Mouse (Mus musculus) spleen, adult 2 months (tissue): ENCODE data around the gene Rpl19. TPM values are rescaled to one million over a fixed set of nuclear protein-coding genes. Genes with fewer than 3 reads are reported as not detected.

Source experiments
- DNase-seq, 2 experiments: peaks; one replicate each; pipeline versions ENCODE4 v3.0.0 to v3.0.0-alpha.2; 2012 to 2021; ENCODE audit warnings: low spot score in 2 of 2, low read depth in 1 of 2
- H3K27ac ChIP-seq: fragments of 200-500 bp; 2 replicates; pipeline ENCODE4 v1.5.1; 2012; ENCODE audit warnings: low read length, inconsistent platforms; ENCODE audit not compliant: insufficient read depth
- H3K27me3 ChIP-seq: fragments of 200-500 bp; 2 replicates; pipeline ENCODE4 v1.6.1; 2012; ENCODE audit warnings: mild to moderate bottlenecking, moderate library complexity, low read length, inconsistent platforms; ENCODE audit not compliant: control insufficient read depth, insufficient read depth
- H3K36me3 ChIP-seq: fragments of 200-500 bp; 2 replicates; pipeline ENCODE4 v1.6.1; 2012; ENCODE audit warnings: mild to moderate bottlenecking, low read length, inconsistent platforms; ENCODE audit not compliant: control insufficient read depth, insufficient read depth
- H3K4me1 ChIP-seq: fragments of 200-500 bp; 2 replicates; pipeline ENCODE4 v1.6.1; 2011; ENCODE audit warnings: inconsistent platforms; ENCODE audit not compliant: control insufficient read depth, insufficient read depth, insufficient read length
- H3K4me3 ChIP-seq: fragments of 200-500 bp; 2 replicates; pipeline ENCODE4 v1.5.1; 2011; ENCODE audit warnings: mild to moderate bottlenecking, inconsistent platforms; ENCODE audit not compliant: insufficient read depth, insufficient read length; ENCODE audit errors: extremely low read depth
- CTCF ChIP-seq: fragments of 200-500 bp; IDR thresholded peaks from 2 replicates; pipeline ENCODE4 v1.5.1; 2011; ENCODE audit warnings: mild to moderate bottlenecking, inconsistent platforms; ENCODE audit not compliant: insufficient read depth, insufficient read length, insufficient replicate concordance; ENCODE audit errors: extremely low read depth
- POLR2A ChIP-seq: fragments of 200-500 bp; IDR thresholded peaks from 2 replicates; pipeline ENCODE4 v1.6.1; 2011; ENCODE audit warnings: low read depth, low read length, inconsistent platforms
- WGBS: fragments of 180-500 bp; shearing (Covaris S2); methylation state at CpG from one replicate; pipeline ENCODE4 v1.1.7; 2018; 5-methylcytosine and 5-hydroxymethylcytosine counted together
- polyA plus RNA-seq: library from polyadenylated mRNA; depleted of rRNA; stranded (reverse); fragments of >200 nt; gene quantifications from 2 replicates; pipeline ENCODE4 v1.2.3, GENCODE M21; 2012

Gene Rpl19
- polyA plus RNA-seq, 1 experiment = 555 TPM

DNA sequence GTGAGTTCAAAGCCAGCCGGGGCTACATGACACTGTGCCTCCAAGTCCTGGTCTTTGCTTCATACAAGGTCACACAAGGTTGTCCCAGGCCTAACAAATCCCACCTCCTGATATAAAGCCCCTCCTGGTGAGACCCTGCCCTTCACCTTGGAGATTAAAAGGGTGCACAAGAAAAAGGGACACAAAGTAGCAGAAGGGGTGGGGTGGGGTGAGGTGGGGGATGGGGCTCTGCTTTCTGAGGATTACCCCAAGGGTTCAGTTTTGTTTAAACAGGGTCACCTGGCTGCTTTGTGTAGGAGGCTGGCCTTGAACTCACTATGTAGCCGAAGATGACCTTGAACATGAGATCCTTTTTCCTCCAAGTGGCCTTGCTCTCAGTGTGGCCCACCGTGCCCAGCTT is 43.0 kb upstream of the Rpl19 start:
- peaks cover 6% of the 10 kb centered on the region; the same call in 1 of the 2 replicates for H3K27me3 ChIP-seq
- H3K4me3 ChIP-seq = no peak overlapping the region
- TF ChIP-seq CTCF (no peak), POLR2A (no peak)
- no peaks in the 10 kb centered on the region for H3K36me3 ChIP-seq
- peaks cover 4% of the 10 kb centered on the region; the same call in 1 of the 2 replicates for H3K4me1 ChIP-seq
- no peak overlapping the region for H3K27ac ChIP-seq
- 88% methylated on average over 3 of the region's 3 CpGs for WGBS
- DNase-seq = no peak

DNA sequence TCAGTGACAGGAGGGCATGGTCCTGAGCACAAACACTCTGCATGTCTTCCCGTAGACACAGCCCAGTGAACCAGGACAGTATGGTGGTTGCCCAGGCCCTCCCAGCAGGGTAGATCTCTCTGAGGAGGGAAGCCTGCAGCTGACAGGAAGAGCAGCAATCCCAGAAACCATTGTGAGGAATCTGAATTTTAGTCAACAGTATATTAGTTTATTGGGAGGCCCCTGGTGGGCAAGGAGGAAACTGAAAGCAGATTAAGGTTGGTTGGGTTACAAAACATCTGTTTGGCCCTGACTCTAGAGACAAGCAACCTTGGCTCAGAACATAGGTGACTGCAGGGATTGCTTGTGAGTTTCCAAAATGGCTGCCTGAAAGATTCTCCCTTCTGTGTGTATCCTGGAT is 42.5 kb upstream of the Rpl19 start:
- no peak for DNase-seq
- 47% methylated on average over 1 of the region's 1 CpGs for WGBS
- TF ChIP-seq POLR2A (no peak), CTCF (no peak)

DNA sequence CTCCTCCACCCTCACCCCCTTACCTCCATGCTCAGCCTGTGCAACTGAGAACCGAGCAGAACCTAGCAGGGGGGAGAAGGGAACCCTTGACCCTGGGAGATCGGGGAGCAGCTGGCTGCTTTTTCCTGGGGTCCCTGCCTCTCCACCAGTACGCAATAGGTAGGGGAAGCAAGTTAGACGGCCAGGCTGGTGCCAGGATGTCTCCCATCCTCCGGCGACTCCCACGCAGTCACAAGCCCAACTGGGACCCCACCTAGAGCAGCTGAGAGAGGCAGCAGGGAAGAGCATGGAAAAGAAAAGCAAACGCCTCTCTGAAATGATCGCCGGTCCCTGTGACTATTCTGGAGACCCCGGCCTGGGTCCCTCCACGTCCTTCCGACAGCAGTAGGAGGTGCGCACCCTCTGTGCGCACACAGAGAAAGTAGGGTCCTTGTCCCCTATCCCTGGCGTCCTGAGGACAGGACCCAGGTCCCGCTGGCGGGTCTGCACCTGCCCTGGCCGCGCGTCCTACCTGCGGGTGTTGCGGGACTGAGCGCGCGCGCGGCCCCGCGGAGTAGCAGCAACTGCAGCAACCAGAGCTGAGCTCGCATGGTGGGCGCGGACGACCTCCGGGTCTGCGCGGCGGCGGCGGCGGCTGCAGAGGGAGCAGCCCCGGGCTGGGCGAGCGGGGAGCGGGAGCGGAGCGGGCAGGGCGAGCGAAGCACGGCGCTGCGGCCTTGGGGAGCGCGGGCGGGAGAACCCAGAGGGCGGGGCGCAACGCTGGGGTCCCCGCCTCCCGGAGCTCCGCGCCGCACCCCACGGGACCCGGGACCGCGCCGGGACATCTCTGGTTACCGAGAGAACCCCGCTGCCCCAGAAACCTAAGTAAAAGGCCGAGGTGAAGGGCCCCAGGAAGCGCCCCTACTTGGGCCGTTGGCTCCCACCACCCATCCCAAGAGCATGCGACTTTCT is 40.5 kb upstream of the Rpl19 start, which contains the start of gene Plxdc1:
Gene Plxdc1, minus strand, starts transcription at position 718 of the 951 bp plus-strand sequence.
- peak in 1 of 2 experiments; percentile 46 for DNase-seq
- Histone ChIP-seq H3K27ac (no peak within 1 kb of the TSS), H3K4me3 (peak within 1 kb of the TSS; percentile 63), H3K27me3 (peaks cover 6% of the 10 kb centered on the region; the same call in 1 of the 2 replicates), H3K4me1 (peaks cover 4% of the 10 kb centered on the region; the same call in 1 of the 2 replicates), H3K36me3 (no peaks in the 10 kb centered on the region)
- 3% methylated on average over 63 of the region's 74 CpGs for WGBS
- TF ChIP-seq CTCF (no peak), POLR2A (no peak)

More for the DNA sequence above, 42.5 kb upstream of the Rpl19 start:
- Histone ChIP-seq H3K27me3 (peaks cover 6% of the 10 kb centered on the region; the same call in 1 of the 2 replicates), H3K4me3 (no peak overlapping the region), H3K36me3 (no peaks in the 10 kb centered on the region), H3K27ac (no peak overlapping the region), H3K4me1 (peaks cover 4% of the 10 kb centered on the region; the same call in 1 of the 2 replicates)

- H3K36me3 ChIP-seq = peaks cover under 1% of the 10 kb centered on the region; the same call in 1 of the 2 replicates
- H3K4me1 ChIP-seq = peaks cover 4% of the 10 kb centered on the region; the same call in 1 of the 2 replicates
- H3K27me3 ChIP-seq = peaks cover 6% of the 10 kb centered on the region; the same call in 1 of the 2 replicates
- H3K27ac ChIP-seq = no peak overlapping the region
- peak overlapping the region; percentile 63; the same call in 1 of the 2 replicates for H3K4me3 ChIP-seq
- TF ChIP-seq POLR2A = no peak
- no peak for TF ChIP-seq CTCF
- WGBS = 32% methylated on average over 16 of the region's 17 CpGs
- no peak for DNase-seq
Observed at GRCm38 (mm10) chr11:97986738-97987465, 39.6 kb upstream of the Rpl19 start.

DNA sequence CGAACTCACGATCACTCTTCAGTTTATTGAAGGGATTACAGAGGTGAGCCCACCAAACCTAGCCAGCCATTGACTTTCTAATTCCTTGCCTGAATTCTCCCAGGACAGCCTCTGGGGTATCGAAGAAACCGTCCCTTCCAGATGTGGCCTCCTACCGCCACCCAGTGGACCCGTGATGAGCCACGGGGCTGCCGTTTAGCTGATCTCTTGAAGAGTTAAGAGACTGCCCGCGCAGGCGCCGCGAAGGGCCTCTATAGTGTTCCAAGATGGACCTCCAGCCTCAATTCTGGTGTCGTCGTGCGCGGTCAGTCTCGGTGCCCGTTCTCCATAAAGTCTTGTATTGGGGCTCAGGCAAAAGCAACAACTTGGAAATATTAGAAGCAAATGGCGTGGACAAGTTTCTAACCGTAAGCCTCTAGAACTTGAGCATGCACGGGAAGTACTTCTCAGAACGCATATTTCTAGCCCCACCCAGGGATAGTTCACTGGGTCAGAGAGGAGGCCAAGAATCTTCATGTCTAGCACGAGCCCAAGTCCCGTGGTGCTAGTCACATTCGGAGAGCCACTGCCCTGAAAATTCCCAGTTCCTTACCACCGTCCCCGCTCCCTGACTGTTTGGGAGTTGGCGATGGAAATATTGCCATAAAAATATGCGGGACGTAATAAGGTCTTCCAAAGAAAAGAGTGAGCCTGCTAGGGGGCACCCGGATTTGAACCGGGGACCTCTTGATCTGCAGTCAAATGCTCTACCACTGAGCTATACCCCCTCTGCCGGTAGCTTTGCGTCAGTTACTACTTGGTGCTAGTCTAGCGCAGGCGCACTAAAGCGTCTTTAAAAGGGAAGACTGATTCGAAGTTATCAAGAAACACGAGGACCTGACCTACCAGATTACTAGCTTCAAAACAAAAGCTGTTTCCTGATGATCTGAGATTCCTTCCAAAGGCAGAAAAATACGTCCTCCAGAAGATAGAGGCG is 38.7 kb upstream of the Rpl19 start:
- Histone ChIP-seq H3K4me1 (peaks cover 4% of the 10 kb centered on the region; the same call in 1 of the 2 replicates), H3K27ac (peak overlapping the region; percentile 89), H3K4me3 (peak overlapping the region; percentile 78), H3K36me3 (peaks cover 4% of the 10 kb centered on the region), H3K27me3 (peaks cover 6% of the 10 kb centered on the region; the same call in 1 of the 2 replicates)
- 1% methylated on average over 42 of the region's 42 CpGs for WGBS
- TF ChIP-seq POLR2A = 0 out of 2 replicates have a peak, but pooled peaks have one; percentile 14
- TF ChIP-seq CTCF = peak; percentile 89
- DNase-seq = peak; percentile 87 to 90
